Mouse (Mus musculus) B cell, adult 2 months (primary cell): Measurements from ENCODE around the gene Gpr182.

Source experiments
- DNase-seq, 2 experiments: peaks; one replicate each; pipeline ENCODE4 v3.0.0; 2022

The Gpr182 gene

DNA sequence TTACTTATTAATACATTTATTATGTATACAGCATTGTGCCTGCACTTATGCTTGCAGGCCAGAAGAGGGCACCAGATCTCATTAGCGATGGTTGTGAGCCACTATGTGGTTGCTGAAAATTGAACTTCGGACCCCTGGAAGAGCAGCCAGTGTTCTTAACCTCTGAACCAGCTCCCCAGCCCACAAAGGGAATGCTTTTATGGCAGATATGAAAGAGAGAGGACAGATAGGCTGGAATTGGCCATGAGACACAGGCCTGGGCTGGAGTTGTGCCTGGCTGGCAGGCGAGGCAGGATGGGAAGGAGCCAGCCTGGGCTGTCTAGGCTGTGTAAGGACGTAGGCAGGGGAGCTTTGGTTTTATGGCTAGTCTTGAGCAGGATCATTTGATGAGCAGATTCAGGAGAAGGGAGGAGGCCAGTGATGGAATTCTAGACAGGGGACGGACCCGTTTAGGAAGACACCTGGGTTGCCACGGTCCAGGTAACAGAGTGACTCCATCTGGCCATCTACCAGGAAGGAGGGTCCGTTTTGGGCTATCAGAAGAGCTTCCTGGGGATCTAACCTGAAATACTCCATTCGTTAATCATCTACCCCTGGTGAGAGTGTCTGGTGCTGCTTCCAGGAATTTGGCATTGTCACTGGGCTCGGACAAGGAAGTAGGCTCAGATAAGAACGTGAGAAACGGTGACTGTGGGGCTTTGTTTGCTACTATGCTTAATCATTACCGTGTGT, 13.2 kb downstream of the Gpr182 start:
- peak; percentile 71 to 72 for DNase-seq

DNA sequence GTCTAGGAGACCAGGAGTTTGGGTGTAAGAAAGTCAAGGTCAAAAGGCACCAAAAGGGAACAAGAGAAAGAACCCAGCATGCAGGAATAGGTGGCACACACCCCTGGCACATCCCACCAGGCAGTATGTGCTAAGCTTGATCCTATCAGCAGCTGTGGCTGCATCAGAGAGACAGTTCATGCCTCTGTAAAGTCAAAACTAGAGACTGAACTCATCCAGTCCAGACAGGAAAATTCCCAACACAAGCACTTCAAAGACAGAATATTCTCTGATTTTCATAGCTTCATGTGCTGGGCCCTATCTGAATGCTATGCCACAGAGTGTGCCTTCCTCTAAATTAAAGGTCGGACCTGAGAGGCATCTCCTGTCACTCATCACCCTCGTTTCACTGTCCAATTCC, 14.0 kb downstream of the Gpr182 start:
- DNase-seq = no peak

DNA sequence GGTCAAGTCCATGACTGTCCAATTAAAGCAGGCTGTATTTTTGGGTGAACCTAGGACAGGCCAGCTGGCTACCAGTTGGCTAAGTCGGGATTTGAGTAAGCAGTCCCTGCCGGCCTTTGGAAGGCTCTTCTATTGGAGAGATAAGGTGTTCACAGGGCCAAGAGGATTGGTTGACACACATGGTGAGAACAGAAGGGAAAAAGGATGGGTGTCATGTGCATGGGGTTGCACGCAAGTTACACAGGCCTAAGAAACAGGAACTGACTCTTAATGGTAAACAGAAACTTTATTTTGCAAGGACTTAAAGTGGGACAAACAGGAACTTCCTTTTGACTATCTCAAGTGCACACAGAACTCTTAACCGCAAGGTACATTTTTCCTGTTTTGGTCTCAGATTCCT, 14.6 kb downstream of the Gpr182 start:
- peak; percentile 51 to 58 for DNase-seq

DNA sequence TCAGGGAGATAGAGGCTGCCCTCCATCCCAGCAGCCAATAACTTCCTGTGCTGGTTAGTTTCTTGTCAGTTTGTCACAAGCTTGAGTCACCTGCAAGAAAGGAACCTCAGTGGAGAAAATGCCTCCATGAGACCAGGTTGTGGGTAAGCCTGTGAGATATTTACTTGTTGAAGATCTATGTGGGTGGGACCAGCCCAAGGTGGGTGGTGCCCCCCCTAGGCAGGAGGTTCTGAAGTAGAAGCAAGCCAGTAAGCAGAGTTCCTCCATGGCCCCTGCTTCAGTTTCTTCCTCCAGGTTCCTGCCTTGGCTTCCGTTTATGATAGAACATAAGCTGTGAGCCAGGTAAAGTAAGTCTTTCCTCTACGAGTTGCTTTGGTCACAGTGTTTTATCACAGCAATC, 15.3 kb downstream of the Gpr182 start:
- DNase-seq = peak; percentile 38 to 55

DNA sequence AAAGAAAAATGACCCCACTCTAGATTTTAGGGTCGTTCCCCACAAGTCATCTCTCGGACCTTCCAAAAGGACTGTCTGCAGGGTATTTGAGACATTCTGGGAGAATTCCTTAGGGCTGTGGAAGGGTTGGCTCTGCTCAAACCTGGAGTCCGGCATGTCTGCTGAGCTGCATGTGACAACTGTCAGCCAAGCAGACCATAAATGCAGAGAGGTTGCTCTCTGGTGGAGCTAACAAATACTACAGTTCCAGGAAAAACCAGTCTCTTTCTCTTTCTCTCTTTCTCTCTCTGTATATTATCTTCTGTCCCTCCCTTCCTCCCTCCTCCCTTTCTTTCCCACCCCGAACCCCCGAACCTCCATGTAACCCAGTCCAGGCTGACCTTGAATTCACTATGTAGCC, 17.1 kb downstream of the Gpr182 start:
- DNase-seq = no peak

DNA sequence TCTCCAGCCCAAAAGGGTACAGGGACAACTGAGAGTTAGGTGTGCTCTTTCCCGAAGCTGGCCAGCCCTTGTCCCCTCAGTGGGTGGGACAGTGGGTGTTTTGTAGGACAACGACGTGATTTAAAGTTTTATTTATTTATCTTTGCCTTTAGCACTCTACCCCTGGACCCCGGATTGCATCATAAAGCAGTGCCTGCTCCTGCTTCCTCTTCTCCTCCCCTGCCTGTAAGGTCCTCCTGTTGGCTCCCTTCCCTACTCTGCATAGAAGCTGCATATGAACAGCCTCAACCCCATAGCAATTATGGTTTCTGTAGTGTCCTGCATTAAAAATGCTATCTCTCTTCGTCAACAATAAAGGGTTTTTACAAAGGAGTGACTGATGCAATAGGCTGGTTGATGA, 20.1 kb downstream of the Gpr182 start:
- no peak for DNase-seq

DNA sequence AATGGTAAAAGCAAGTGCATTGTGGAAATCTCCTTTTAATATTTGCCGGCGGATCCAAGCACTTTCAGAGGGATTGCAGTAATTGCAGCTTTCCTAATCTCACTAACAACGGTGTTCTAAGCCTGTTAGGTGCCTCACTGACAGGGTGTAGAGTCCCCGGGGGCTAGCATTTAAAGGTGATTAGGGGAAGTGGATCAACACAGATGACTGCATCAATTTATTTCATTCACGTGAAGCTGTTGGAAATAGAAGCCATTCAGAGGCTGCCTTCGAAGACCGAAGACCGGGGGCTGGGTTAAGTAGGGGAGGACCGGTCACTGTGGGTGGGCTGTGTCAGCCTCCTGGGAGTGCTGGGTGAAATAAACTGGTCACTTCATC, 20.6 kb downstream of the Gpr182 start:
- DNase-seq = no peak

DNA sequence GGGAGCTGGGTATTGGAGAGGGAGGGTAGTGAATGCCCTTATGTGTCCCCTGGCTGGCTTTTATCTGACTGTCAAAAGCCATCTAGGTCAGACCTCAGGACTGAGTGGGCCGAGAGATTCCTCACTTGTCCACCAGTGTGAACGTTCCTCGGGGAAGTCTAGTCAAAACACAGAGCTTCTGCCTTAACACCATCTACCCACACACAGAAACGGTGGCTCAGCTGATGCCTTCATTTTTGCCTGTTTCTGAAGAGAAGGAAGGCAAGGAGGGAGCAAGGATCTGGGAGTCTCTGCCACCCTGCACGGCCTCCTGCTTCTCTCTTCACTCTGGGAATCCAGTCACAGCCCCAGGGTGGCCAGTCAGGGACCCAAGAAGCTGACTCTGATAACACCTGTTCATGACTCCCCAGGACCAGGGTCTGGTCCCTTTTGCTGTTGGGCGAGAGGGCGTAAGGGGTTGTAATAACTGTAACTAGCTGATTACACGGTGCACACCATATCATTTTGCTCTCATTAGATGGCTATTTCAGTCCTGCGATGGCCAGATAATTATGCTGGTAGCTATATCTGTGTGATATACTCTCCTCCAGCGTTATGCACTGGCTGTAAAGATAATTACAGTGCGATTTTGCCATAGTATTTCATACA, 21.1 kb downstream of the Gpr182 start:
- DNase-seq = no peak

DNA sequence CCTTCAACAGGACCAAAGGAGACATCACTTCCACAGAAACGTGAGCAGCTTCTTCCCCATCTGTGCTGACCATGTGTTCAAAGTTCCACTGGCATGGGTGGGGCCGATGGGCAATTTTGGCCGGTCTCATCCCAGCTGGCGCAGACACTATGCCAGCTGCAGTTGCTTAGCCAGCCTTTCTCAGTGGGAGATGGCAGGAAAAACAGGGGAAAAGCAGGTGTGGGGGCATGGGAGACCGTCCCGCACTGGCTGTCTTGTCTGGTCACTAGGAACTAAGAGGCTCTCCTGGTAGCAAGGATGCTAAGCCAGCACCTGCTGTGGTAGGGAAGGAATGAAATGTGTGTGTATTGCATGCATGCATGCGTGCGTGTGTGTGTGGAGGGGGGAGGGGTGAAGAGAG, 23.1 kb downstream of the Gpr182 start:
- no peak for DNase-seq

DNA sequence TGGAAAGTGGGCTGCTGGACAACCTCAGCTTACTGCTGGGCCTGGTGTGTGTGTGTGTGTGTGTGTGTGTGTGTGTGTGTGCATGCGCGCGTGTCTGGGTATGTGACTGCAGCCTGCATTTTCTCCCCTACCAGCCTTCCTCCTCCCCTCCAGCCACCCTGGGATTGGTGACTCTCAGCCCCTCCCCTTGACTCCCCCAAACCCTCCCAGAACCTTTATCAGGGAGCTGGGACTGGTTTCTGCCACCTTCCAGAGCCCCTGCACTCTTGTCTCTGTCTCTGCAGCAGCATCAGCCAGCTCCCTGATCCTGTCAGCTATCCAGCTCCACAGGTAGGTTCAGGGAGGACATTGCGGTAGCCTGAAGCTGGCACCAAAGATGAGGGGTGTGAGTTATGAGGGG, 26.4 kb downstream of the Gpr182 start:
- no peak for DNase-seq

DNA sequence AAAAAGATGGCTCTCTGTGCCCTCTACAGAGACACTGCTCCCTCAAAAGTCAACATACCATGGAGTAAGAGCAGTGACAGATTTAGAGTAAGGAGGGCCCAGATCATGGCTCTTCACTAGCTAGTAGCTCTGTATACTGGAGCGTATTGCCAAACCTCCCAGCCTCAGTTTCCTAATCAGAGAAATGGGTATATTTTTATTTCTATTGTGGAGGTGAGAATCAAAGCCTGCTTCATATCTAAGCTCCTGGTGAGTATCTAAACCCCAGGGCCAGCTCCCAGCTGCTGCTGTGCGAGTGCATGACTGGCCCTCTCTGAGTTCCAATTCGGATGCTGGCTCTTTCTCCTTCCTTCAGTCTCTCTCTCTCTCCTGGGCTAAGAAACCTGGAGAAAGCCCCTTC, 27.4 kb downstream of the Gpr182 start, which contains the start of gene Tac2:
Gene Tac2, plus strand, starts transcription at position 301 of the 400 bp plus-strand sequence.
- DNase-seq = no peak

DNA sequence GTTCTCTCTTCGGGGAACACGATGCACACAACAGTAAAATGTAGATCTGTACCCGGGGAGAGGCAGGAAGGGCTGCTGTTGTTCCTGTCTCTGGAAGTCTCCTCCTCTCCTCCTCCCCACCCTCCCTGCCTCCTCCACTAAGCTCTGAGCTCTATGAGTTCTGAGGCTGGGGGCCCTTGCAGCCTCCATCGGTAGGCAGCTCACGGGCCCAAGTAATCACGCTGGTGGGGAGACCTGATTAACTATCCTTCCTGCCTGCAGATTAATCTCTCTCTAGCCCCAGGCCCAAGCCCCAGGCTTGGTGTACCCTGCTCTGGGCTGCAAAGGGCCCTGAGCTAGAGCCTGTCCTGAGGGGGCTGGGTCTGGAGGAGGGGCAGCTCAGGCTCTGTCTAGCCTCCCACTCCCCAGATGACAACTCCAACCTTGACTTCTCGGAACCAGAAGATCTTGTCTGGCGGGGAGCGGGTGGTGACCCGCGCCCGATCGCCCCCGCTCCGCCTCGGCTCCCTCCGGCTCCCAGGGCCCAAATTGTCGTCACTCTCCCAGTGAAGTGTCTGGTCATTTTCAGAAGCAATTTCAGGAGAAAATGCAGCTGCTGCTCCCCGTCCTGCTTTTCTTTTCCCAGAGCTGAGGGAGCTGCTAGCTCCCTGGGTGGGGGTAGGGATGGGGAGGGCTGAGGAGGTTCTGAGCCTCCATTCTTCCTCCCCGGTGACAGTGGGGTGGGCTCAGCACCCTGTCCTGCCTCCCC, 29.7 kb downstream of the Gpr182 start:
- DNase-seq = no peak

DNA sequence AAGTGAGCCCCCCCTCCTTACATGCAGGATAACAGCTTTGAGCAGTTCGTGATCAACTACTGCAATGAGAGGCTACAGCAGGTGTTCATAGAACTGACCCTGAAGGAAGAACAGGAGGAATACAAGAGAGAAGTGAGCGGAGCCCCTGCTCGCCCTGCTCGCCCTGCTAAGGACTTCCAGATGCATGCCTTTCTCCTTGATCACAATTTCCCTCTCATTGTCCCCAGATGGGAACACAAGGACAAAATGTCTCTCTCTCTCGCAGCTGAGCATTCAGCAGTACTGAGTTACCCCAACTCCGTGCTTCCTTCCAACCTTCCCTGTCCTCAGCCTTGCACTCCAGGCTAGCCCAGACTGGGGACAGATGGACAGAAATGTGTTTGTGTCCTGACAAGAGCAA, 38.8 kb downstream of the Gpr182 start:
- DNase-seq = no peak

DNA sequence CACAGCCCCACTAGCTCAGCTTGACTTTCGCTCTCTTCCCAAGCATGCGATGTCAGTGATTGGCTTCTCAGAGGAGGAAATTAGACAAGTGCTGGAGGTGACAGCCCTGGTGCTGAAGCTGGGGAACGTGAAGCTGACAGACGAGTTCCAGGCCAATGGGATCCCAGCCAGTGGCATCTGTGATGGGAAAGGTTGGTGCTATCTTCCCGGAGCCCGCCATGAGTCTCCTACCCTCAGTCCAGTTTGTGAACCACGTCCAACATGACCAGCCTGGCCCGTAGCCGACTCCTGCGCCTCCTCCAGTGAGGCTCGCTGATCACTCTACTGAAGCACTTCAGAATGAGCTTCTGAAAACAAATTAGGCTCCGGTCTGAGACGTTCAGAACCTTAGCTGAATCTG, 41.2 kb downstream of the Gpr182 start:
- DNase-seq = no peak

DNA sequence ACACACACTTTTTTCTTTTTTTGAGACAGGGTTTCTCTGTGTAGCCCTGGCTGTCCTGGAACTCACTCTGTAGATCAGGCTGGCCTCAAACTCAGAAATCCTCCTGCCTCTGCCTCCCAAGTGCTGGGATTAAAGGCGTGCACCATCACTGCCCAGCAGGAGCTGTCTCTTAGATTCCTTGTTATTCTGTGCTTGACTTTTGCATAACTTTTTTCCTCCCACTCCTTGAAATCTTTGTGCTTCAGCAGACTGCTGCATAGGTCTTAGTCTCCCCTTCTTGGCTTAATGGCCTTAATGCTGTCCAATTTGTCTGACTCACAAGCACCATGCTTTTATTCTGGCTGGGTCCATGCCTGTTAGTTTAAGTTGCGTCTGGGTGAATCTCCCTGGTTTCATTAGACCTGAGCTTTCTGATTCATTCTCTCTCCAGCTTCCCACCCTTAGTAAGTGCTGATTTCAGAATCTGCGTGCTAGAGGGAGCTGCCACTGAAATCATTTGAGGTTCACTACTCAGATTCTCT, 42.6 kb downstream of the Gpr182 start:
- DNase-seq = no peak

DNA sequence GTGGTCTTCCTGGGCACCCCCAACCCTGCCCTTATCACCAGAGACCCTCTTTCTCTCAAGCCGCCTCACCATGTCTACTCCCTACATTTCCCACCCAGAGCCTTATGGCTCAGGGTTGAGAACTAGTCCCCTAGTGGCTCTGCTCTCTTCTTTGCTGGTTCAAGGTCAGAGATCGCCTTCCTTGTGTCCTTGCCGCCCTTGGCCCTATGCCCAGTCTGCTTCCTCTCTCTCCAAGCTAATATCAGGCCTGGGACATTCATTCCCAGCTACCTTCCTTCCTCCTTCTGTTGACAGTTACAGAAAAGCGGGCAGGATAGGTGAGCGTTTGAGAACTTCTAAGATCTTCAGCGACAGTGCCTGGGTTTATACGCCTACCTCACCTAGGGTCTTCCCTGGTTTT, 43.8 kb downstream of the Gpr182 start:
- DNase-seq = no peak

DNA sequence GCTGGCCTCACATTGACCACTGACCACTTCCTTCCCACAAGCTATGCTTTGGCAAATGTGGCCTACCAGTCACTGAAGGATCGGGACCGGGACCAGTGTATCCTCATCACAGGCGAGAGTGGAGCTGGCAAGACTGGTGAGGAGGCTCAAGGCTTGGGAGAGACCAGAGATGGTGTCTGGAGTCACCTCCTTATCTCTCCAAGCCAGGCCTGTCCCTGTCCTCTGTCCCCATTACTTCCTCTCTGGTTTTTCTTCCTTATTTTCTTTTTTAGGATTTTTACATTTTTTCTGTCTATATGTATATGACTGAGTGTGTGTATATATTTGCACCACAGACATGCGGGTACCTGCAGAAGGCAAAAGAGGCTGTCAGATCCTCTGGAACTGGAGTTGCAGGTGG, 45.7 kb downstream of the Gpr182 start:
- no peak for DNase-seq

DNA sequence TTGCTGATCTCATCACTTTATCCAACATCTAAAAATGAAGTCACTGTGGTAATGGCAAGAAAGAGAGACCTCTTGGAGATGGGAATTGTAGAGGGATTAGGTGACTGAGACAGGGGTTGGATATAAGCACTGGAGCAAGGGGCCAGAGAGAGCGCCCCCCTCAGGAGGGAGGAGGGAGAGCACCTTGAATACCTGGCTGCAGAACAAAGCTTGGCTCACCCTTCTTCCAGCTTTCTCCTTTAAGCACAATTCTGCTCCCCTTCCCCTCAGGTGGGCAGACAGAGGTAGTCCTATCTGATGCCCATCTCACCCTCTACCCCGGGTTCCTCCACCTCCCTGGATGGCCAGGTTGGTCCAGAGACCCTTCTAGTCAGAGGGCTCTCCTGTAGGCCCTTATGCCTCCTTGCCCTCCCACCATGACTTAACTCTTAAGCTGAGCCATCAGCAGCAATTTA, 46.7 kb downstream of the Gpr182 start, which contains the start of gene Myo1a:
Gene Myo1a, plus strand, starts transcription at position 405 of the 455 bp plus-strand sequence.
- DNase-seq = peak in 1 of 2 experiments; percentile 6

DNA sequence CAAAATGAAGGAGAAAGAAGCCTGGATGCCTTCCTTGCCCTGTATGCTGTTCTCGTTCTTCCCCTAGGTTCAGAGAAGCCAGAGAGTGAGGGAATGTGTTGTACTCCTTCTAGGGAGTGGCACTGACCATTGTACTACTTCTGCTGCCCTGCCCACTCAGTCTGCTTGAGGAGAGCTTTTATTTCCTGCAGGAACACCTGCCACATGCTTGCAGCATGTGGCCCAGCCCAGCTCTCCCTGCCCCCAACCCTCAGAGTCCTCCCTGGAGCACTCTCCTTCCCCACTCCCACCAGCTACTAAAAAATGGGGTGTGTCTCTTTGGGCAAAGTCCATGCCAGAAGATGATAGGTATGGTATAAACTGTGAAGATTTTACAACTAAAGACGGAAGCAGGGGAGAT, 47.2 kb downstream of the Gpr182 start:
- no peak for DNase-seq

DNA sequence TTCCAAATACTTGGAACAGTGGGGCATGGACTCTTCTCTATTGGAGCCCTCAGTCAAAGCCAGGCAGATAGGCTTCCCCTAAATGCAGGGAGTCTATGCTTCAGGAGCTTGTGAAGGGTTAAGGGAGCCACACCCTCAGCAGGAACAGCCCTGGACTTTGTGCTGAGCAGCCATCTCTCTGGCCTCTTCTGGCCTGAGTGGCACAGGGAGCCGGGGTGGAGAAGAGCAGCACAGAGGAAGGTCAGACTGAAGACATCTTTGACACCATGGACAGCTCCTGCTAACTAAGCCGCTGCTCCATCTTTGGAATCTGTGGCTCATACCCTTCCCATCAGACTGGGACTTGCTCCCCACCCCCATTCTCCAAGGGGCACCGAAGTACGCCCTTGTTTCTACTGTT, 48.2 kb downstream of the Gpr182 start:
- DNase-seq = no peak

DNA sequence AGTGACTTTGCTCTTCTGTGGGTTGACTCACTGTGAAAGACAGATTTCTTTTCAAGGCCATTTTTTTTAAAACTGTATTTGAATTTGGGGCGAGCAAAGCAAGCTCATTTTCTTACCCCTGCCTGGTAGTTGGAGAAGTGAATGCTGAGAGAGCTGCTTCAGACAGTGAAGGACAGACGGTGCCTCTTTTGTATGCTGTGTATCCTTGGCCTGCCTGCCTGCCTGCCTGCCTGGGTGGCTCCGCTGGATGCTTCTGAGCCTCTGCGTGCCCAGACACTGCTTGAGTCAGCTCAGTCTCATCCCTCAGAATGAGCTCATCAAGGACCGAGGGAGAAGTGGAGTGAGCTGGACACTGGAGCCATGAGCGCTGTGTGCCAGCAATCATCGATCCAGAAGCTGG, 52.6 kb downstream of the Gpr182 start:
- DNase-seq = no peak
